Mouse (Mus musculus) MEL (cell line): ENCODE measurements around the gene Ect2l. TPM values are rescaled to one million over a fixed set of nuclear protein-coding genes. Genes with fewer than 3 reads are reported as not detected.

Source experiments
- DNase-seq: peaks from one replicate; pipeline ENCODE4 v3.0.0; 2011; ENCODE audit warnings: low read depth, low spot score
- H3K27ac ChIP-seq: 2 replicates; pipeline ENCODE4 v1.5.1; 2012; ENCODE audit warnings: low read depth, mild to moderate bottlenecking, control low read depth, low read length, moderate library complexity; ENCODE audit not compliant: control insufficient read depth
- H3K27me3 ChIP-seq, 2 experiments: fragments of 150-350 bp in 1 of 2; sonication (generic) in 1 of 2; 2 replicates each; pipeline ENCODE4 v1.6.1; 2012; ENCODE audit warnings: low read length in 2 of 2, mild to moderate bottlenecking in 2 of 2, improper control_type of control experiment in 1 of 2, moderate library complexity in 1 of 2; ENCODE audit not compliant: insufficient read depth in 2 of 2, control insufficient read depth in 1 of 2
- H3K36me3 ChIP-seq, 2 experiments: 2 replicates each; pipeline ENCODE4 v1.6.1; 2012 to 2014; ENCODE audit warnings: low read length in 2 of 2, improper control_type of control experiment in 1 of 2, inconsistent platforms in 1 of 2, mild to moderate bottlenecking in 1 of 2; ENCODE audit not compliant: insufficient read depth in 2 of 2, control insufficient read depth in 1 of 2
- H3K4me1 ChIP-seq, 2 experiments: fragments of 150-350 bp in 1 of 2; sonication (generic) in 1 of 2; 2 replicates each; pipeline ENCODE4 v1.6.1; 2012; ENCODE audit warnings: low read length in 2 of 2, improper control_type of control experiment in 1 of 2, mild to moderate bottlenecking in 1 of 2; ENCODE audit not compliant: insufficient read depth in 2 of 2, control insufficient read depth in 1 of 2
- H3K4me3 ChIP-seq, 2 experiments: fragments of 150-350 bp in 1 of 2; sonication (generic) in 1 of 2; 2 replicates each; pipeline ENCODE4 v1.5.1; 2012; ENCODE audit warnings: low read depth in 2 of 2, low read length in 2 of 2, mild to moderate bottlenecking in 2 of 2, moderate library complexity in 2 of 2, control low read depth in 1 of 2, improper control_type of control experiment in 1 of 2; ENCODE audit not compliant: control insufficient read depth in 1 of 2, insufficient read depth in 1 of 2
- H3K79me2 ChIP-seq: 2 replicates; pipeline ENCODE4 v1.6.1; 2012; ENCODE audit warnings: mild to moderate bottlenecking, low read length, moderate library complexity; ENCODE audit not compliant: control insufficient read depth, poor library complexity, insufficient read depth
- H3K9ac ChIP-seq: 2 replicates; pipeline ENCODE4 v1.6.1; 2012; ENCODE audit warnings: low read depth, mild to moderate bottlenecking, control low read depth, low read length, moderate library complexity; ENCODE audit not compliant: control insufficient read depth, poor library complexity, severe bottlenecking
- H3K9me3 ChIP-seq: fragments of 150-350 bp; sonication (generic); replicated peaks from 2 replicates; pipeline ENCODE4 v1.6.1; 2012; ENCODE audit warnings: mild to moderate bottlenecking, low read length, improper control_type of control experiment, moderate library complexity; ENCODE audit not compliant: insufficient read depth
- BHLHE40 ChIP-seq: IDR thresholded peaks from 2 replicates; pipeline ENCODE4 v1.6.1; 2012; ENCODE audit warnings: low read depth, mild to moderate bottlenecking, inconsistent platforms, low read length, improper control_type of control experiment, borderline replicate concordance
- CHD1 ChIP-seq: IDR thresholded peaks from 2 replicates; pipeline ENCODE4 v1.6.1; 2012; ENCODE audit warnings: low read depth, mild to moderate bottlenecking, inconsistent platforms, low read length, improper control_type of control experiment
- CHD2 ChIP-seq: IDR thresholded peaks from 2 replicates; pipeline ENCODE4 v1.6.1; 2011; ENCODE audit warnings: low read length, improper control_type of control experiment
- CTCF ChIP-seq, 3 experiments: IDR thresholded peaks in 2 of 3; conservative IDR thresholded peaks in 1 of 3; 2 replicates each; pipeline ENCODE4 v1.5.1; 2011 to 2012; ENCODE audit warnings: low read length in 3 of 3, low read depth in 2 of 3, mild to moderate bottlenecking in 2 of 3, improper control_type of control experiment in 1 of 3, inconsistent platforms in 1 of 3, mixed read lengths in 1 of 3, moderate library complexity in 1 of 3; ENCODE audit not compliant: control insufficient read depth in 1 of 3, insufficient read depth in 1 of 3, poor library complexity in 1 of 3, severe bottlenecking in 1 of 3
- EP300 ChIP-seq, 2 experiments: IDR thresholded peaks; 2 replicates each; pipeline ENCODE4 v1.6.1; 2011; ENCODE audit warnings: improper control_type of control experiment in 2 of 2, low read length in 2 of 2, low read depth in 1 of 2, mild to moderate bottlenecking in 1 of 2
- ETS1 ChIP-seq: IDR thresholded peaks from 2 replicates; pipeline ENCODE4 v1.6.1; 2012; ENCODE audit warnings: low read depth, mild to moderate bottlenecking, inconsistent platforms, low read length, improper control_type of control experiment, moderate library complexity
- GABPA ChIP-seq: IDR thresholded peaks from 2 replicates; pipeline ENCODE4 v1.6.1; 2012; ENCODE audit warnings: low read depth, mild to moderate bottlenecking, inconsistent platforms, low read length, improper control_type of control experiment, moderate library complexity
- JUND ChIP-seq: IDR thresholded peaks from 2 replicates; pipeline ENCODE4 v1.6.1; 2011; ENCODE audit warnings: low read depth, mild to moderate bottlenecking, improper control_type of control experiment, low read length
- KAT2A ChIP-seq: conservative IDR thresholded peaks from 2 replicates; pipeline ENCODE4 v1.6.1; 2012; ENCODE audit warnings: low read depth, low read length, improper control_type of control experiment, inconsistent platforms
- MAZ ChIP-seq: IDR thresholded peaks from 2 replicates; pipeline ENCODE4 v1.6.1; 2012; ENCODE audit warnings: low read depth, mild to moderate bottlenecking, inconsistent platforms, low read length, improper control_type of control experiment
- MEF2A ChIP-seq: IDR thresholded peaks from 2 replicates; pipeline ENCODE4 v1.6.1; 2014; ENCODE audit warnings: low read depth, mild to moderate bottlenecking, inconsistent platforms, low read length, improper control_type of control experiment; ENCODE audit not compliant: poor library complexity, insufficient replicate concordance, severe bottlenecking; ENCODE audit errors: extremely low read depth
- MXI1 ChIP-seq: IDR thresholded peaks from 2 replicates; pipeline ENCODE4 v1.6.1; 2011; ENCODE audit warnings: mild to moderate bottlenecking, low read depth, low read length, improper control_type of control experiment
- MYC ChIP-seq: IDR thresholded peaks from 2 replicates; pipeline ENCODE4 v1.6.1; 2011; ENCODE audit warnings: low read depth, mild to moderate bottlenecking, low read length, improper control_type of control experiment, moderate library complexity
- NELFE ChIP-seq: IDR thresholded peaks from 2 replicates; pipeline ENCODE4 v1.6.1; 2011; ENCODE audit warnings: low read depth, low read length, improper control_type of control experiment
- POLR2AphosphoS5 ChIP-seq: IDR thresholded peaks from 2 replicates; pipeline ENCODE4 v1.6.1; 2012; ENCODE audit warnings: low read depth, borderline replicate concordance, mild to moderate bottlenecking, inconsistent platforms, low read length, moderate library complexity, mixed read lengths
- SMC3 ChIP-seq: IDR thresholded peaks from 2 replicates; pipeline ENCODE4 v1.6.1; 2011; ENCODE audit warnings: low read depth, low read length, improper control_type of control experiment
- TAL1 ChIP-seq: IDR thresholded peaks from 2 replicates; pipeline ENCODE4 v1.6.1; 2012; ENCODE audit warnings: mild to moderate bottlenecking, inconsistent platforms, low read length, moderate library complexity, mixed read lengths
- TBP ChIP-seq: IDR thresholded peaks from 2 replicates; pipeline ENCODE4 v1.8.0; 2011; ENCODE audit warnings: low read depth, low read length, improper control_type of control experiment
- USF1 ChIP-seq: IDR thresholded peaks from 2 replicates; pipeline ENCODE4 v1.6.1; 2014; ENCODE audit warnings: low read depth, mild to moderate bottlenecking, inconsistent platforms, low read length, improper control_type of control experiment, moderate library complexity
- ZC3H11A ChIP-seq: IDR thresholded peaks from 2 replicates; pipeline ENCODE4 v1.6.1; 2012; ENCODE audit warnings: low read depth, mild to moderate bottlenecking, inconsistent platforms, low read length, improper control_type of control experiment
- ZKSCAN1 ChIP-seq: IDR thresholded peaks from 2 replicates; pipeline ENCODE4 v1.6.1; 2012; ENCODE audit warnings: low read depth, mild to moderate bottlenecking, inconsistent platforms, low read length, improper control_type of control experiment, moderate library complexity
- ZMIZ1 ChIP-seq: IDR thresholded peaks from 2 replicates; pipeline ENCODE4 v1.6.1; 2012; ENCODE audit warnings: low read depth, mild to moderate bottlenecking, inconsistent platforms, low read length, improper control_type of control experiment, moderate library complexity
- ZNF384 ChIP-seq: IDR thresholded peaks from 2 replicates; pipeline ENCODE4 v1.6.1; 2012; ENCODE audit warnings: low read depth, mild to moderate bottlenecking, inconsistent platforms, low read length, improper control_type of control experiment
- polyA plus RNA-seq, 2 experiments: library from polyadenylated mRNA; stranded (reverse) in 1 of 2; unstranded in 1 of 2; fragments of >175 nt in 1 of 2; fragments of >200 nt in 1 of 2; gene quantifications; 2 replicates each; pipeline versions ENCODE4 v1.2.1 to v1.2.4; 2012; ENCODE audit warnings: low replicate concordance in 2 of 2, low read depth in 1 of 2; ENCODE audit not compliant: insufficient read length in 2 of 2, insufficient read depth in 1 of 2, missing spikeins in 1 of 2
- total RNA-seq: library from RNA; depleted of rRNA; stranded (reverse); fragments of 300-350 nt; gene quantifications from 2 replicates; pipeline ENCODE4 v1.2.3, GENCODE M21; 2012

Gene Ect2l
- total and polyA plus RNA-seq, 3 experiments: not detected

GRCm38 (mm10) chr10:18202401-18202800 is 8.3 kb downstream of the Ect2l start:
- no peak for TF ChIP-seq MEF2A
- no peak for TF ChIP-seq CHD1
- TF ChIP-seq TAL1: no peak
- no peak for TF ChIP-seq POLR2AphosphoS5
- TF ChIP-seq ZKSCAN1: no peak
- no peak for TF ChIP-seq EP300 (IDR thresholded peaks at IDR 0.05; ENCODE audit: low read depth in 1 of 2, low read length in 2 of 2)
- TF ChIP-seq GABPA: no peak
- no peak for TF ChIP-seq SMC3
- no peak for TF ChIP-seq NELFE
- no peak for DNase-seq
- H3K36me3 ChIP-seq: no peaks in the 10 kb centered on the region
- no peaks in the 10 kb centered on the region for H3K4me1 ChIP-seq
- no peaks in the 10 kb centered on the region for H3K79me2 ChIP-seq
- H3K9me3 ChIP-seq: no peaks in the 10 kb centered on the region
- no peak overlapping the region for H3K9ac ChIP-seq
- H3K4me3 ChIP-seq: no peak overlapping the region
- no peak overlapping the region for H3K27ac ChIP-seq
- H3K27me3 ChIP-seq: no peaks in the 10 kb centered on the region

- no peak for DNase-seq
- Histone ChIP-seq H3K27me3 (no peaks in the 10 kb centered on the region), H3K9ac (no peak overlapping the region), H3K36me3 (no peaks in the 10 kb centered on the region), H3K4me3 (no peak overlapping the region), H3K27ac (no peak overlapping the region), H3K79me2 (no peaks in the 10 kb centered on the region), H3K9me3 (no peaks in the 10 kb centered on the region), H3K4me1 (no peaks in the 10 kb centered on the region)
- no peak for TF ChIP-seq ZMIZ1
- TF ChIP-seq CTCF (IDR thresholded peaks at IDR 0.05 in 2 of 3, conservative IDR thresholded peaks at IDR 0.05 in 1 of 3; ENCODE audit: control insufficient read depth in 1 of 3, insufficient read depth in 1 of 3, low read depth in 2 of 3, low read length in 3 of 3, poor library complexity in 1 of 3, severe bottlenecking in 1 of 3): no peak
- TF ChIP-seq MXI1: no peak
- TF ChIP-seq TAL1: no peak
Observed at GRCm38 (mm10) chr10:18200656-18201055, 10.0 kb downstream of the Ect2l start.

GRCm38 (mm10) chr10:18199919-18200318 is 10.8 kb downstream of the Ect2l start:
- H3K9me3 ChIP-seq: no peaks in the 10 kb centered on the region
- H3K79me2 ChIP-seq: no peaks in the 10 kb centered on the region
- TF ChIP-seq MAZ (no peak), JUND (no peak), BHLHE40 (no peak), GABPA (no peak), TBP (no peak), USF1 (no peak), MYC (no peak), CHD1 (no peak), CHD2 (no peak), POLR2AphosphoS5 (no peak), ETS1 (no peak), ZNF384 (no peak), KAT2A (no peak), ZC3H11A (no peak)
- H3K27me3 ChIP-seq: no peaks in the 10 kb centered on the region
- no peak overlapping the region for H3K9ac ChIP-seq
- no peak overlapping the region for H3K27ac ChIP-seq
- no peak for DNase-seq
- no peaks in the 10 kb centered on the region for H3K36me3 ChIP-seq
- H3K4me1 ChIP-seq: no peaks in the 10 kb centered on the region
- H3K4me3 ChIP-seq: no peak overlapping the region
